Mouse (Mus musculus): ENCODE data around the gene Duxbl2.
"Not testable (repeated sequence)": the region's sequence is repeated elsewhere in the genome, so short reads cannot be mapped to it uniquely, and the experiment has no call there.

GRCm38 (mm10) chr14:26173955-26174354, 55.8 kb downstream of the Duxbl2 start:
- not testable (repeated sequence) for TF ChIP-seq GATA1 (IDR thresholded peaks at IDR 0.05; ENCODE audit: borderline replicate concordance, low read length); FLI1 (IDR thresholded peaks at IDR 0.05; ENCODE audit: low read length)

All from megakaryocyte, embryonic 14.5 days (primary cell).